Mouse (Mus musculus): ENCODE measurements around the gene Fads6.

Fads6 gene

DNA sequence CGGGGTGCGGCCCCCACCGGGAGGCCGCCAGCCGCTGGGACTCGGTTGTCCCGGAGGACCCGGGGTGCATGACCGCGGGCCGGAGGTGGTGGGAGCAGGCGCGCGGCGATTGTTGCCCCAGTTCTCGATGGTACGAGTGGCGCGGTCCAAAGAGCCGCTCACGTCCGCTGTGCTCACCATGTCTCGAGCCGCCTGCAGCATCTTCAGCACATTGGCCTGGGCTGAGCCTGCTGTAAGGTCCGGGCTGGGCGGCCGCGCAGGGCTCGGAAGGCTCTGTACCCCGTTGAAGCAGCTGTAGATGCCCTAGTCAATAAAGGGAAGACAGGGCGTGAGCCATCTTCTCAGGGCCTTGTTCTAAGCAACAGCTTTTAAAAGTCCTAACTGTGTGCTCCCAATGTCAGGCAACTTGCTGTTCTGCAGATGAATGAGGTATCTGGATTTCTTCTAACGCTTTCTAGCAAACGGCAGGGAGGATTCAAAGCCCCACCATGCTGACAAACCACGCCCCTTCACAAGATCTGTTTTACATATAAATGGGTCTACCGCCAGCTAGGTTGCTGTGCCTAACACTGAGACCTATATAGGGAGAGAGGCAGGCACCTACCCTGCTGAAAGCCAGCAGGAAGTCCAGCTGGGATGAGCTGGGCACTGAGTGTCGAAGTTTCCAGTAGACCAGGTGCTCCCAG is 46.9 kb downstream of the Fads6 start:
- no peak for DNase-seq (ENCODE audit: low spot score in 2 of 2)

DNA sequence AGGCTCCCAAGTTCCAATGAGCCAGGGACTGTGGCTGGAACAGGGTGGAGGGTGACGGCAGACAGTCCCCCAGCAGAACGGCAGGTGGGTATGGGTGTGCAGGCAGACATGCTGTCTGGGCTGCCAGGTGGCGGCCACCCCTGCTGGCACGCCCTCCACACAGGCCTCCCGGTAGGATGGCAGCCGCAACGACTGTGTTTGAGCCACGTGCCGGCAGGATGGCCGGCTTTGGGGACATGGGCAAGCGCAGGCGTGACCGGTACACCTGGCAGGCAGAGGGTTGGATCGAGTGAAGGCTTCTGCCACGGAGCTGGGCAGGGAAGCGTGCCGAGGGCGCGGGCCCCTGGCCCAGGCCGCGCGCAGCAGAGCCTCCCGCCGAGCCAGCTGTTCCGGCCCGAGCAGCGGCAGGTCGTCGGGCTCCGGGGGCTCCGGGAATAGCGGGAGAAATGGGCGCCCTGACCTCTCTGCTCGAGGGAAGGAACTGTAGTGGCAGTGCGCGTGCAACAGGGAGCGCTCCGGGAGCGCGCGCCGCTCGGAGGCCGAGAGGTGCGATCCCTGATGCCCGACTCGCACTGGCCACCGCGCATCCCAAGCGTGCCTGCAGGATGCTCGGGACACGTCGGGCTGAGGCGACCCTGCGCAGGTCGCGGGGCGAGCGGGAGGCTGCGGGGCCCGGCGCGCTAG is 47.6 kb downstream of the Fads6 start:
- DNase-seq (ENCODE audit: low spot score in 2 of 2): no peak

DNA sequence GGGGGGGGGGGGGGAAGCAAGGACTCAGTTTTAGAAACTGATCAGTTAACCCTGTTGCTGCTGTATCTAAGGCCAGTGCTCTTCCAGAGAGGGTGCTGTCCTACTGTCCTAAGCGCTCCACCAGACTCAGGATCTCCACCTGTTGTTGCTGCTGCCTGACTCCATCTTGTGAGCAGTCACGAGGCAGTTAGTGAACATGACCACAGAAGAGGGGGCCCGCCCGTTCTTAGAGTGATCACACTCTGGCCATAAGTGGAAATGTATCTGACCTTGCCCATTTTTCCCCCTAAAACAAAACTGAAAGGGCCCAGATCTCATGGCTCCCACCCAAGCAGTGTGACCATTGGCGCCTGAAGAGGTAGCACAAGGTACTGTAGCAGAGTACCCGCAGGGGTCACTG is 49.5 kb downstream of the Fads6 start:
- DNase-seq (ENCODE audit: low spot score in 2 of 2): no peak

DNA sequence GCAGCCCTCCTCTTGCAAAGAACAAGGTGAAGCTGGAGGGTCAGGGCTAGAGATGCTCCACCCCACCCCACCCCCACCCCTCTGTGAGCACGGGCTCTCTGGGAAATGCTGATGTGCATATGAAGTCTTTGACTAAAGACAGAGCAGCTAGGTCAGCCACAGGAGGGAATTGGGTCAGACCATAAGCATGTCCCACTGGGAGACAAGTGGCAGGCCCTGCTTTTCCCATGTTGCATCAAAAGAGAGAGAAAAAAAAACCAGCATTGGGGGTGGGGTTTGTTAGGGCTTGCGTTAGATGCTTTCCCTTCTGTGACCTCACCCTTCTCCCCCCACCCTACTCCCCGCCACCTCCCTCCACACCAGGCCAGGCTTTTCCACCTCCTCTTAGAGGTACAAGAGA is 50.2 kb downstream of the Fads6 start:
- no peak for DNase-seq (ENCODE audit: low spot score in 2 of 2)

DNA sequence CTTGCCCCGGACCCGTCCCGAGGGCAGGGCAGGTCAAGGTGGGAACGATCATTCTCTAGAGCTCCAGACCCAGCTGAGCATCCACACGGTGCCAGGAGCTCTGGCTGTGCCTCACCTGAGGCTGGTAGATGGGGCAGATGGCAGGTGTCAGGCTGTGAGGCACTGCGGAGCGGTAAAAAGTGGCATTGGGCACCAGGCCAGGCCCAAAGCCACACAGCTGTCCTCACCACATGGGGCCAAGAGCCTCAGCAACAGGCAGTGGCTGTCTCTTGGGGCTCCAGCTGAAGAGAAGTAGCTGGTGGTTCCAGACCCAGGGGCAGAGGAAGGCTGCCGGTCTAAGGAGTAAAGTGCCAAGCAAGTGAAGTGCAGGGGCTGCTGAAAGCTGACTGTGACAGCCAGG is 51.1 kb downstream of the Fads6 start:
- DNase-seq (ENCODE audit: low spot score in 2 of 2): no peak

DNA sequence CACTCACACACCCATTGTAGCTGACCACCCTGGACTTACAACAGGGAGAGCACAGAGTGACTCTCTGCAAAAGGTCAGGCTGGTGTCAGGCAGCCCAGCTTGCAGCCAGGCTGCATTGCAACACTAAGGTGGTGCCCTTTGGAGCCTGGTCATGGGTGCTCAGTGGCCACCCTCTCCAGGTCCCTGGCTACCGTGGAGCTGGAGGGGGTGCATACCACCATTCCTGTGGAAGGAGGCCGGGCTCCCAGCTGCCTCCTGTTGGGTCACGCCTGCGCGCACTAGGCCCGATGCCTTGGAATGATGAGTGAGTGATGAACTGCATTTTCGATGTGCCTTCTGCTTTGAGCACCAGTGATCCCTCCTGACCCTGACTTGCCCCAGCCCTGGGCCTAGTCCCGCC is 52.6 kb downstream of the Fads6 start:
- DNase-seq (ENCODE audit: low spot score in 2 of 2): no peak

DNA sequence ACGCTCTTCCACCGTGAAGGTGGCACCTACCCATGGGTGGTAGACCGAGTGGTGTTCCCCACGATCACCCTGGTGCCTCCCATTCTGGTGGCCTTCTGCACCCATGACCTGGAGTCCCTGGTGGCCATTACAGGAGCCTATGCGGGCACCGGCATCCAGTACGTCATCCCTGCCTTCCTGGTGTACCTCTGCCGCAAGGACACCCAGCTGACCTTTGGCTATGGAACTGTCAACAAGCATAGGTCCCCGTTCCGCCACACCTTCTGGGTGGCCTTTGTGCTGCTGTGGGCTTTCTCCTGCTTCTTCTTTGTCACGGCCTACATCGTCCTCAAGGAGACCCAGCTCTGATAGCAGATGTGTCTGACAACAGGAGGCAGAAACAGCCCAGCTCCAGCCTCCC is 53.7 kb downstream of the Fads6 start:
- DNase-seq (ENCODE audit: low spot score in 2 of 2): no peak

DNA sequence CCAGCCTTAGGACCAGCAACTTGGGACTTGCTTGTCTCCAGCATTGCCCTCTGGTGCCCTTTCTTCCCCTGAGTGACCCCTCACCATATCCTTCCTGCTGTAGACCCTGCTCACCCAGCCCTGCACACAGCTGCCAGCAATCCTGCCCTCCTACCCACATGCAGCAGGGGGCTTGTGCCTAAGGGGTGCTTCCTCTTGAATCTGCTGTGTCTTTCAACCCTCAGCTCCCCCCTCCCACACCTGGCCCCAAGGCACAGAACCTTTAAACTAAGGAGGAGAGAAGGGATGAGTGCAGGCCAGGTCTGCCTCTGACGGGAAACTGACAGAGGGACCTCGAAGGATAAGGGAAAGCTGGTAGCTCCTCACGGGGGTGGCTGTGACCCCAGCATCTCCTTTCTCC is 54.7 kb downstream of the Fads6 start:
- DNase-seq (ENCODE audit: low spot score in 2 of 2): no peak

DNA sequence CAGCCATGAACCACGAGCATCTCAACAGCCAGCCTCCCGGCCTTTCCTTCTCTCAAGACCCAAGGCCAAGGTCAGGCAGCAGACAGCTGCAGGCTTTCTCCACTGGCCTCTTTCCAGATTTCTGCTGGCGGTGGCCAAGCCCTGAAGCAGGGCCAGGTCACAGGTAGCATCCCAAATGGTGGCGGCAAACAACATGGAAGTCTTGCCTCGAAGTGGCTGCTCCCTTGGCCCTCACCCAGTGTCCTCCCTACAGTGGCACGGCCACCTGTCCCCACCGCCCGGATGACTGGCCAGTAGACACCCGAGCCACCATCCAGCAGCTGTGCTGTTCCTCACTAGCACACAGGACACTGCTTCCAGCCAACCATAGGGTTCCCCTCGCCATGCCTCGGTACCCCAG is 56.1 kb downstream of the Fads6 start:
- no peak for DNase-seq (ENCODE audit: low spot score in 2 of 2)

DNA sequence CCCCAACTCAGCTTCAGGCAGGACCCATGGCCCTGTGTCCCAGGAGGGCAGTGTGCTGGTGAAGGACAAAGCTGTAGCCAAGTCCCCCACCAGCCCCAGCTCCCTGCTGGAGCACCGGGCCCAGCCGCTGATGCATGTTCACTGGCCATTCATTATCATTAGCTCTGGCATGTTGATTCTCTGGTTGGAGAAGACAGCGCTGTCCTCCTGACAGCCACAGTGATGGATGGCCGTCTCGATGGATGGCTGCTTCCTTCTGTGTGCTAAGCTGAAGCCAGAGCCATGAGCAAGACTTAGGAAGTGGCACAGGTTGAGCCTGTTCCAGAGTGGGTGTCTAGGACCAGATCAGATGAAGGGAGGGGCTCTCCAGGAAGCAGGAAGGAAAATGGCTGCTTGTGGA is 60.9 kb downstream of the Fads6 start:
- no peak for DNase-seq (ENCODE audit: low spot score in 2 of 2)

DNA sequence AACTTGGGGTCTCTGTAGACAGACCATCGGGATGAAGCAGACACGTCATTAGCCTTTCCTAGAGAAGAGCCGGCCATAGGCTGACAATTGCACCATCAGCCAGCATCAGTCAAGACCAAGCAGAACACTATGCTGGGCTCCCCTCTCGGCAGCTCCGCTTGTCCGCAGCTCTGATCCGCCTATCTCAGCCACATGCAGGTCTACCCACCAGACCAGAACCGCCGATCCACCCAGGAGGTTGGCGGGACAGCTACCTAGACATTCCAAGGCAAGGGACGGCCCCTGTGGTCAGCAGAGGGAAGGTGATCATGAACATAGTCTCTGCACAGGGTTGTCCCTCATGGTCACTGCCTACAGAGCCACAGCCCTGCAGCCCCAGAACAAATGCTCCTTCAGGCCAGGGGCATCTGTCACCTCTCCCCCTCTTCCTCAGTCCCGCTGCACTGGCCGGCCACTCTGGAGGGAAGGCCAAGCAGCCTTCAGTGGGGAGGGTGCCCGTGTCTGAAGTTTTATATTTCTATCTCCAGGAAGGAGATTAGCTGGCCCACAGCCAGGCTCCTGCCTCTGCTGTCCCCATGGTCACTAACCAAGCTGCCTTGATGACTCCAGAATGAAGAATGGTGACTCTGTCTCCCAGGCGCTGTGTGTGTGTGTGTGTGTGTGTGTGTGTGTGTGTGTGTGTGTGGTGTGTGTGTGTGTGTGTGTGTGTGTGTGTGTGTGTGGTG is 63.0 kb downstream of the Fads6 start:
- DNase-seq (ENCODE audit: low spot score in 2 of 2): no peak

DNA sequence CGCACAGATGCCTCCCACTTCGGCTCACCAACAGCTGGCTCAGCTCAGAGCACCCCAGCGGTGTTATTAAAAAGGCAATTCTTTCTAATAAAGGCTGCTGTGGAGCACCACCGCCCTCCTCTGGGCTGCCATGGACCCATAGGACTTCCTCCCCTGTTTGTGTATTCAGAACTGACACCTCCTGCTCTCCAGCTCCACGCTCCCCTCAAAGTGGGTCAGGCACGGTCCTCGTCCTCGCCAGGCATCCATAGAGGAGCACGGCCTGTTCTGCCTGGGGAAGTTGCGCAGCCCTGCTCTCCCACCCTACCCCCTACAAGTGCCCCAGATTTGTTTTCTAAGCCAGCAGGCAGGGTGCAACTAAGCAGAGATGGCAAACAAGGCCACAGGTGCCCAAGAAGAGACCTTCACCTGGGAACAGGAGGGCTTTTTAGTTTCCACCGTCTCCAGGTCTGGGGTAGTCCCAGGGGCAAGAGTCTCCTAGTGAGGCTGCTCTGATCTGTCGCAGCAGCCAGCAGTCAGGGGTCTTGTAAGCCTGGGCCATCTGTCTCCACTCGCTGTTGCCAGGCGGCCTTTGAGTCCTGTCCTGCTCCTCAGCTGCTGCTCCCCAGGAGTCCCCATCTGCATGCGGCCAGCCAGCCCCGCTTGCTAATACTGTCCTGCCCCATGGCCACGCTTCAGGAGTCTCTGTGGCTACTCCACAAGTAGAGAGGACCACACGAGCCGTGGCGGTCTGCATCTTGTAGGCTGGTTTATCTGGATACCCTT is 63.8 kb downstream of the Fads6 start:
- DNase-seq (ENCODE audit: low spot score in 2 of 2): peak; percentile 32 to 40

DNA sequence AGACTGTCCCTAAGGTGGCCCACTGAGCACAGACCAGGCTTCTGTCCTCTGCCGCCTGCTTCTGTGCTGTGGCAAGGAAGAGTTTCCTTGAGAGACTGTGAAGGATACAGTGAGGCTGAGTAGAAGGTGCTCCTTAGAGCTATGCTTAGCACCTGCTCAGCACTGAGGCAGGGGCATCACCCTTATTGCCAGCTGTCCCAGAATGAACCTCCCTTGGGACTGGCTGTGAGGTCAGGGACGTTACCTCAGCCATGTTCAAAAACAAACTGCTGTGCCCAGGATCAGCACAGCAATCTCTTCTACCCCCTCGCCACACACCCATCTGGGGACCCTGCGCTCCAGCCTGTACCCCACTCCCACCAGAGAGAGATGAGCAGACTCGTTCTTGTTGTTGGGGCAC is 64.6 kb downstream of the Fads6 start:
- no peak for DNase-seq (ENCODE audit: low spot score in 2 of 2)

DNA sequence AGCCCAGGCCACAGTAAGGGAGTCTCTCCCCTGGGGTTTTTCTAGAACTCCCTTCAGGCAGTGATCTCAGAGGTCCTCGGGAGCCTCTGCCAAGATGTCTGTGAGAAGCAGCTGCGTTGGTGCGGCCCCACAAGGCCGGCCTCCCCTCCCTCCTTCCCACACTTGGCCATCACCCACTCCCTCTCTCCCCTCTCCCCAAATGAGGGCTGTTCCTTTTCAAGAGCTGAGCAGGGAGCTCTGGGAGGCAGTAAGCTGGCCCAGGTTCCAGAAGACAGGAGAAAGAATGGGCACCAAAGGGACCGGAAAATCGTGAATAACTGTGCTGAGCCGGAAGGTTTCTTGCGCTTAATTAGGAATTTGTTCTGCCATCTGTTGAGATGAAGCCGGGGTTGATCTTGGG is 65.5 kb downstream of the Fads6 start:
- peak in 1 of 2 experiments; percentile 17 for DNase-seq (ENCODE audit: low spot score in 2 of 2)

DNA sequence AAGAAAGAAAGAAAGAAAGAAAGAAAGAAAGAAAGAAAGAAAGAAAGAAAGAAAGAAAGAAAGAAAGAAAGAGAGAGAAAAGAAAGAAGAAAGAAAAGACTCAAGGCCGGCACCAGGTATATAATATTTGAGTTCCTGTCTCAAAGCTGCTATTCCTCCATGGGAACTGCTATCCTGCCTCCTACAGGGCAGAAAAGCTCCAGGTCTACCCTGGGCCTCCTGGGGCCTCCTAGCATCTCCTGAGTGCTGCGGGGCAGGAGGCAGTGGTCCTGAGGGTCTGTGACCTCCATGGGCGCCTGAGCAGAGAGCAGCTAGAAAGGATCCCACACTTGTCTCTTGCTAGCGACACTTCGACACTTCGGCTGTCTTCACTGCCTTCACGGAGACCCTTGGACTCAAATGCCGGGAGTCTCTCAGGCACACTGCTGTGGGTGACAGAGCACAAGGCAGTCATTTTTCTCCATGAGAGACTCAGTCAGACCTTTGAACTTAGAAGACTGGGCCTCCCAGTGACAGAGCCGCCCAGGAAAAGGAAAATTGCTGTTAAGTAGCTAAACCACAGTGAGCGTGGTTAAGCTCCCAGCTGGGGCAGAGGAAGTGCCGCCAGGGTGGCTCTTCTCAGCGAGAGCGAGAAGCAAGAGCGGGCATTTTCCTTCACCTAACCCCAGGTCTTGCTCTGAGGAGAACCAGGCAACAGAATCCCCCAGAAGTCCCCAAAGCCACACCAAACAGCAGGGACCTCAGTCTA is 66.1 kb downstream of the Fads6 start:
- no peak for DNase-seq (ENCODE audit: low spot score in 2 of 2)

All from left cerebral cortex, adult 9 months (tissue).